Mouse (Mus musculus) embryonic fibroblast, embryonic 13.5 days (primary cell): Measurements from ENCODE around the gene Kmt2c.
"Not testable (repeated sequence)": the region's sequence is repeated elsewhere in the genome, so short reads cannot be mapped to it uniquely, and the experiment has no call there.

ENCODE experiments used
- CTCF ChIP-seq: IDR thresholded peaks from 2 replicates; pipeline ENCODE4 v1.5.1; 2011; ENCODE audit warnings: mild to moderate bottlenecking, control low read depth, low read length, moderate library complexity, borderline replicate concordance; ENCODE audit not compliant: insufficient read depth
- POLR2A ChIP-seq: IDR thresholded peaks from 2 replicates; pipeline ENCODE4 v1.6.1; 2011; ENCODE audit warnings: low read depth, mild to moderate bottlenecking, control low read depth, low read length, moderate library complexity

- not testable (repeated sequence) for TF ChIP-seq POLR2A, CTCF
These were observed 43.2 kb downstream of the Kmt2c start for GRCm38 (mm10) chr5:25455432-25455831.
